Comparison of ENCODE assay signal across 22 mouse cellular contexts in genomic region chr7:34917998-34918397, GRCm38 (mm10). TPM values are rescaled to one million over a fixed set of nuclear protein-coding genes. Genes with fewer than 3 reads are reported as not detected.
DNase-seq lines count a peak whose midpoint lies in the region; ATAC-seq and TF ChIP-seq lines count a peak whose summit lies in the region.
"Had no signal": no experiment of that assay in that cellular context is flagged by ENCODE, and none has a peak within 500 bp of the region (broad histone marks: within the 10 kb centered on the region; RNA-seq: fewer than 3 reads in every experiment).

No protein-coding gene starts in this region.

- 90% methylated on average over 4 of the region's 4 CpGs for WGBS in hindbrain, embryonic 10.5 days
- 95% methylated on average over 4 of the region's 4 CpGs for WGBS in hindbrain, postnatal 0 days
- WGBS in kidney, embryonic 15.5 days = 77% methylated on average over 4 of the region's 4 CpGs
- WGBS in lung, embryonic 16.5 days = 88% methylated on average over 4 of the region's 4 CpGs
- WGBS in small intestine, adult 2 months = 78% methylated on average over 4 of the region's 4 CpGs

- peaks cover 12% of the 10 kb centered on the region for H3K36me3 ChIP-seq in hindbrain, embryonic 10.5 days
- H3K36me3 ChIP-seq in hindbrain, postnatal 0 days (ENCODE audit: insufficient read depth, low read length) = no peaks in the 10 kb centered on the region
- H3K36me3 ChIP-seq in kidney, embryonic 15.5 days = peaks cover 11% of the 10 kb centered on the region; the same call in 1 of the 2 replicates
- H3K36me3 ChIP-seq in lung, embryonic 16.5 days (ENCODE audit: control insufficient read depth, insufficient read depth, low read length) = no peaks in the 10 kb centered on the region; the same call in 1 of the 2 replicates
- H3K36me3 ChIP-seq in small intestine, adult 2 months (ENCODE audit: control insufficient read depth, insufficient read depth, low read length) = peaks cover 19% of the 10 kb centered on the region; the same call in 1 of the 2 replicates
- H3K36me3 ChIP-seq: forebrain, embryonic 15.5 days; hindbrain, embryonic 12.5 days had no signal

- peaks cover 13% of the 10 kb centered on the region for H3K4me1 ChIP-seq in hindbrain, embryonic 10.5 days (replicated peaks)
- H3K4me1 ChIP-seq in hindbrain, postnatal 0 days (ENCODE audit: insufficient read depth, low read length) = no peaks in the 10 kb centered on the region
- peaks cover 45% of the 10 kb centered on the region for H3K4me1 ChIP-seq in kidney, embryonic 15.5 days
- peaks cover 3% of the 10 kb centered on the region for H3K4me1 ChIP-seq in lung, embryonic 16.5 days (replicated peaks; ENCODE audit: control insufficient read depth, insufficient read depth, low read length)
- peaks cover 32% of the 10 kb centered on the region for H3K4me1 ChIP-seq in small intestine, adult 2 months (ENCODE audit: control insufficient read depth, insufficient read depth, insufficient read length, low read length)

- no peak for TF ChIP-seq POLR2A in small intestine, adult 2 months (IDR thresholded peaks at IDR 0.05; ENCODE audit: low read depth, low read length)

- peak overlapping the region; percentile 45; the same call in 1 of the 2 replicates for H3K27ac ChIP-seq in hindbrain, embryonic 10.5 days
- no peak overlapping the region for H3K27ac ChIP-seq in hindbrain, postnatal 0 days
- peak overlapping the region; percentile 94 for H3K27ac ChIP-seq in kidney, embryonic 15.5 days
- peak overlapping the region; percentile 12; the same call in 1 of the 2 replicates for H3K27ac ChIP-seq in lung, embryonic 16.5 days (ENCODE audit: low read length)
- H3K27ac ChIP-seq in small intestine, adult 2 months (ENCODE audit: insufficient read depth, low read depth, low read length) = peak overlapping the region; percentile 50; the same call in 1 of the 2 replicates
- H3K27ac ChIP-seq: embryonic facial prominence, embryonic 15.5 days; forebrain, embryonic 10.5 days; forebrain, embryonic 15.5 days; heart, embryonic 13.5 days; hindbrain, embryonic 12.5 days had no signal

- H3K9me3 ChIP-seq in hindbrain, embryonic 10.5 days = 0 out of 2 replicates have a peak, but pooled peaks cover 4% of the 10 kb centered on the region
- H3K9me3 ChIP-seq in hindbrain, postnatal 0 days (ENCODE audit: low read length) = no peaks in the 10 kb centered on the region
- no peaks in the 10 kb centered on the region for H3K9me3 ChIP-seq in kidney, embryonic 15.5 days (replicated peaks)
- no peaks in the 10 kb centered on the region for H3K9me3 ChIP-seq in lung, embryonic 16.5 days (ENCODE audit: control insufficient read depth, low read length)
- H3K9me3 ChIP-seq: embryonic facial prominence, embryonic 15.5 days; forebrain, embryonic 10.5 days; forebrain, embryonic 15.5 days; heart, embryonic 13.5 days; hindbrain, embryonic 12.5 days had no signal

- H3K27me3 ChIP-seq in hindbrain, embryonic 10.5 days (ENCODE audit: insufficient read depth, poor library complexity, severe bottlenecking) = no peaks in the 10 kb centered on the region
- no peaks in the 10 kb centered on the region for H3K27me3 ChIP-seq in hindbrain, postnatal 0 days (ENCODE audit: insufficient read depth, low read length)
- no peaks in the 10 kb centered on the region for H3K27me3 ChIP-seq in kidney, embryonic 15.5 days
- H3K27me3 ChIP-seq in lung, embryonic 16.5 days (ENCODE audit: control insufficient read depth, insufficient read depth, low read depth, low read length) = no peaks in the 10 kb centered on the region
- H3K27me3 ChIP-seq in small intestine, adult 2 months (ENCODE audit: control insufficient read depth, insufficient read depth, low read length) = no peaks in the 10 kb centered on the region
- H3K27me3 ChIP-seq: embryonic facial prominence, embryonic 15.5 days; forebrain, embryonic 15.5 days; heart, embryonic 13.5 days; hindbrain, embryonic 12.5 days; Patski had no signal

- H3K4me2 ChIP-seq in hindbrain, postnatal 0 days (ENCODE audit: low read depth, low read length) = no peak overlapping the region
- peak overlapping the region; percentile 7; the same call in 1 of the 2 replicates for H3K4me2 ChIP-seq in kidney, embryonic 15.5 days
- no peak overlapping the region for H3K4me2 ChIP-seq in lung, embryonic 16.5 days (ENCODE audit: low read depth, low read length)
- H3K4me2 ChIP-seq: embryonic facial prominence, embryonic 15.5 days; forebrain, embryonic 15.5 days; heart, embryonic 13.5 days; hindbrain, embryonic 12.5 days had no signal

- no peak for DNase-seq in hindbrain, embryonic 10.5 days (ENCODE audit: low spot score)
- DNase-seq in hindbrain, postnatal 0 days (ENCODE audit: low spot score) = no peak
- no peak for DNase-seq in kidney, postnatal 10 days
- no peak for DNase-seq in lung, postnatal 25 days (ENCODE audit: low spot score)
- DNase-seq in cerebellum, postnatal 4 days (ENCODE audit: low spot score in 2 of 2) = no peak
- DNase-seq: adrenal gland, postnatal 14 days; cerebellum, adult 18-20 months; cerebellum, adult 9-11 months; cerebellum, postnatal 36 days; gastrocnemius, postnatal 36 days had no signal

- no peak for TF ChIP-seq CTCF in hindbrain, postnatal 0 days (IDR thresholded peaks at IDR 0.05; ENCODE audit: low read depth)
- TF ChIP-seq CTCF in small intestine, adult 2 months (IDR thresholded peaks at IDR 0.05; ENCODE audit: extremely low read depth, insufficient read length, insufficient replicate concordance, low read depth, low read length) = no peak

- H3K4me3 ChIP-seq in hindbrain, embryonic 10.5 days = no peak overlapping the region
- no peak overlapping the region for H3K4me3 ChIP-seq in hindbrain, postnatal 0 days (ENCODE audit: low read length)
- H3K4me3 ChIP-seq in kidney, embryonic 15.5 days (replicated peaks) = no peak overlapping the region
- no peak overlapping the region for H3K4me3 ChIP-seq in lung, embryonic 16.5 days (ENCODE audit: low read length)
- no peak overlapping the region for H3K4me3 ChIP-seq in small intestine, adult 2 months (ENCODE audit: low read depth, low read length)
- H3K4me3 ChIP-seq: embryonic facial prominence, embryonic 15.5 days; erythroblast, embryonic 14.5 days; forebrain, embryonic 10.5 days; forebrain, embryonic 15.5 days; heart, embryonic 13.5 days; hindbrain, embryonic 12.5 days had no signal

- no peak overlapping the region for H3K9ac ChIP-seq in hindbrain, postnatal 0 days (replicated peaks; ENCODE audit: low read length)
- no peak overlapping the region for H3K9ac ChIP-seq in kidney, embryonic 15.5 days
- no peak overlapping the region for H3K9ac ChIP-seq in lung, embryonic 16.5 days (ENCODE audit: low read length)
- H3K9ac ChIP-seq: embryonic facial prominence, embryonic 15.5 days; forebrain, embryonic 15.5 days; heart, embryonic 13.5 days; hindbrain, embryonic 12.5 days had no signal

- no peak for ATAC-seq in hindbrain, postnatal 0 days
- 0 out of 2 replicates have a peak, but pooled peaks have one; percentile 3 for ATAC-seq in kidney, embryonic 15.5 days (replicated peaks; ENCODE audit: low FRiP score)
- no peak for ATAC-seq in lung, embryonic 16.5 days (ENCODE audit: low read depth)
- ATAC-seq: activated CD4-positive, CD25-positive, alpha-beta regulatory T cell, adult 4 months; CD4-positive, CD25-positive, alpha-beta regulatory T cell, adult 4 months; forebrain, embryonic 15.5 days had no signal

RNA-seq across cellular contexts. Expression of gene Pepd, which starts 5.8 kb away (rescaled TPM):
- 76.1 and 76.9 TPM in 2 replicates for polyA plus RNA-seq in hindbrain, embryonic 10.5 days (2016; fragmentation: Nextera tagmentation; extraction: Ambion mirVana)
- 57.9 and 60.0 TPM in 2 replicates for total RNA-seq in hindbrain, postnatal 0 days (2014; rRNA removed)
- polyA plus RNA-seq in hindbrain, postnatal 0 days (2015; fragmentation: Nextera tagmentation; extraction: Ambion mirVana) = 61.5 and 64.5 TPM in 2 replicates
- polyA plus RNA-seq in kidney, embryonic 15.5 days (2015; fragmentation: Nextera tagmentation; extraction: Ambion mirVana) = 115 and 117 TPM in 2 replicates
- 67.3 and 69.5 TPM in 2 replicates for polyA plus RNA-seq in lung, embryonic 16.5 days (2015; fragmentation: Nextera tagmentation; extraction: Ambion mirVana)
- 193 and 1,106 TPM in 2 replicates for polyA plus RNA-seq in small intestine, adult 2 months (2012; rRNA removed)
